Mouse (Mus musculus) sigmoid colon, adult 10 weeks (tissue): ENCODE data around the gene Atad5. TPM values are rescaled to one million over a fixed set of nuclear protein-coding genes. Genes with fewer than 3 reads are reported as not detected.

Source experiments
- polyA plus RNA-seq: library from polyadenylated mRNA; stranded (reverse); fragments of 350-450 nt; fragmentation: Illumina TruSeq; extraction: RNeasy Lipid Tissue Mini Kit (QIAGEN cat#74804); gene quantifications from one replicate; pipeline ENCODE4 v1.2.3, GENCODE M21; 2014; ENCODE audit warnings: low read depth, low replicate concordance

The Atad5 gene
- polyA plus RNA-seq = 10.6 TPM

GRCm38 (mm10) chr11:80088917-80089816 is at the start of gene Atad5:
Gene Atad5, plus strand, starts transcription at chr11:80089400.

DNA sequence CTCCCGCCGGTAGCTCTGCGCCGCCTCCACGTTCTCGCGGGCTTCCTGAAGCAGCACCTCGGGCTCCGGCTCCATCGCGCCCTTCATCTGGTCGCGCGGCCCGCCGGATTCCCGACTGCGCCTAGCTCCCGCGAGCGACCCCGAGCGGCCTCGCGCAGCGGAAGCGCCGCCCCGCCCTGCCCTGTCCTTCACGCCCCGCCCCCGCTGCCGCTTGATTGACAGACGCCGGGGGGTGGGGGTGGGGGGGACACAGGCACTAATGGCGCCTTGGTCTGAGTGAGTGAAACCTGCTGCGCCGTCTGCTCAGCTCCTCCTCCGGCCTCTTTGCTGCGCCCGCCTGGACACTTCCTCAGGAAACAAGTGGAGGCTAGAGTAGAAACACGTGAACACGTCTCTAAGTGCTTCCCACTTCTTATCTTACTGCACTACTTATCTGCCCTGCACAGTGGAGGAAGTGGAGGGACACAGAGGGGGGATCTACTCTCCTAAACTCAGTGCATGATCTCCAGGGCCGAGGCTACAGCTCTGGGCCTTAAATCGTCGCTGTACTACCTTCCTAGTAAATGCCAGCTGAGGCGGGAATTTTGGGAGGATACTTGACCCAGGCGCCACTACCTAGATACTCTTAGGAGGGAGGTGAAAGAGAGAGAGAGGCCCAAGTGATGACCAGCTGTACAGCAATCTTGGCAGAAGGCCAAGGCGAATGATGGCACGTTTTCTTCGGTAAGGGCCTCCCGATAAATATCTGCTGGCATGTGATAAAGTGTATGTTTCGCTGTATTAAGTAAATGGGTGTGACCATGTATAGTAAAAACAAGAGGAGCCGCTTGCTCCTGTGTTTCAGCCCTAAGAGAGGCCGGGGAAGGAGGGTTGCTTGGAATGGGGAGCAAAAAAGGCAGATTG is 8.1 kb upstream of the Atad5 start, which contains the start of gene Crlf3:
Crlf3 (minus strand) TSS at position 166 of the 903 bp plus-strand sequence.

GRCm38 (mm10) chr11:80141825-80142521 is 52.8 kb downstream of the Atad5 start, which contains the start of gene Tefm:
Gene Tefm, minus strand, starts transcription at chr11:80142175.

GRCm38 (mm10) chr11:80153857-80154495 is 64.8 kb downstream of the Atad5 start, which contains the start of gene Adap2:
Gene Adap2, plus strand, starts transcription at chr11:80154105.

GRCm38 (mm10) chr11:80183705-80184255 is 94.6 kb downstream of the Atad5 start, which contains the start of gene Rnf135:
Gene Rnf135, plus strand, starts transcription at chr11:80183851.

Other genes with a start within 250 kb of the Atad5 start
- 43.8 TPM for gene Utp6, start 127.0 kb upstream of the Atad5 start, polyA plus RNA-seq
- gene Suz12, start 96.3 kb upstream of the Atad5 start, polyA plus RNA-seq = 124 TPM
- 22.1 TPM for gene Crlf3, start 8.4 kb upstream of the Atad5 start, polyA plus RNA-seq
- 17.0 TPM for gene Tefm, start 52.8 kb downstream of the Atad5 start, polyA plus RNA-seq
- gene Adap2, start 64.7 kb downstream of the Atad5 start, polyA plus RNA-seq = 1.8 TPM
- gene Rnf135, start 94.5 kb downstream of the Atad5 start, polyA plus RNA-seq = 5.0 TPM
- gene Rhot1, start 119.6 kb downstream of the Atad5 start, polyA plus RNA-seq = 70.0 TPM
- gene Rhbdl3, start 211.5 kb downstream of the Atad5 start, polyA plus RNA-seq = 2.1 TPM